Mouse (Mus musculus) spleen, adult 2 months (tissue): ENCODE measurements at regions not wholly inside any gene's neighbourhood (a gene's known extent, or its start where the extent isn't known, plus 50 kb on each side); places are given as distances from the start of the nearest gene placed in this dataset.

Experiments used
- CTCF ChIP-seq: fragments of 200-500 bp; IDR thresholded peaks from 2 replicates; pipeline ENCODE4 v1.5.1; 2011; ENCODE audit warnings: mild to moderate bottlenecking, inconsistent platforms; ENCODE audit not compliant: insufficient read depth, insufficient read length, insufficient replicate concordance; ENCODE audit errors: extremely low read depth
- POLR2A ChIP-seq: fragments of 200-500 bp; IDR thresholded peaks from 2 replicates; pipeline ENCODE4 v1.6.1; 2011; ENCODE audit warnings: low read depth, low read length, inconsistent platforms

- TF ChIP-seq CTCF (no peak), POLR2A (no peak)
These were observed 68.6 kb upstream of the Hnrnpk start for GRCm38 (mm10) chr13:58471704-58472103.
